Mouse (Mus musculus) cerebral cortex, adult 2 months (tissue): ENCODE measurements around the gene Ccdc187.

Experiments
- WGBS: fragments of 180-500 bp; shearing (Covaris S2); methylation state at CpG from one replicate; pipeline ENCODE4 v1.1.7; 2018; 5-methylcytosine and 5-hydroxymethylcytosine counted together

The Ccdc187 gene

DNA sequence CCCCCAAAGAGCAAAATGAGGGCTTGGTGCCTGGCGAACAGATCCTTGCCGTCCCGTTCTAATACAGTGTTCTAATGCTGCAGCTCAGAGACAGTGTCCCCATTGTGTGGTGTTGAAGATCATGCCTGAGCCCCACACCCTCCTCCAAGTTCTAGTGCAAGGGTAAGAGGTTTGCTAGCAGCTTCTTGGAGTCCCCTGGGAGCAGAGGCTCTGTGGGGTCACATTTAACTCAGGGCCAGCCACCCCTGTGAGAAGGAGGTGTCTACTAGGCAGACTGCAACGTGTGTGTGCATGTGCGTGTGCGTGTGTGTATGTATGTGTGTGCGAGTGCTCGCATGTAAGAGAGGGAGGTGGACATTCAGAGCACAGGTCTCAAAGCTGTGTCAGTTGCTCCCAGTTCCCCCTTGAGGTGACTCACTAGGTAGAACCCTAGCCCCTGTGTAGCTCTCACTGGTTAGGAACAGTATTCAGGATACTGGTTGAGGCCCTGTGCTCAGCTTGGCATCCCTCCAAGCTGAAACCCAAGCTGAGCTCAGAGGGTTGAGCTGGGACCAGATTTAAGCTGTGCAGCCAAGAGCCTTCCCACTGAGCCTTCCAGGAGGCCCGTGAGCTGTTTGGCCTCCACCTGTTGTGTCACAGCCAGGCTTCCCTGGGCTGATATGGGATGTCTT is 22.4 kb upstream of the Ccdc187 start:
- 36% methylated on average over 9 of the region's 9 CpGs for WGBS

DNA sequence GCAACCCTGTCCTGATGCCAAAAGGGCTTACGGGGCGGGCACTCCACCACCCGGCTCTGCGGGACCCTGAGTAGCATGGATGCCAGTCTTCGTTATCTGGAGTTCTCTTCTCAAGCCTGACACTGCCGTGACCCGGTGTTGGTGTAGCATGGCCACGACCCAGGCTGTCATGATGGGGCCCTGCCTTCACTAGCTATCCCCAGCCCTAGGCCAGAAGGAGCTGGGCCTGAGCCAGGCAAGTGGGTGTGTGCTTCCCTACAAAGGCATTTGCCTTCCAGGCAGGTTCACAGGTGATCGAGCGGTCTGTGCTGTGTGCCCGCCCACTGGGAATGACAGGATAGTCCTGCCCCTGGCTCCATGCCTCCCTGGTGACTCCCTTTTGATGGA is 21.6 kb upstream of the Ccdc187 start:
- WGBS, result 3% methylated on average over 11 of the region's 11 CpGs

DNA sequence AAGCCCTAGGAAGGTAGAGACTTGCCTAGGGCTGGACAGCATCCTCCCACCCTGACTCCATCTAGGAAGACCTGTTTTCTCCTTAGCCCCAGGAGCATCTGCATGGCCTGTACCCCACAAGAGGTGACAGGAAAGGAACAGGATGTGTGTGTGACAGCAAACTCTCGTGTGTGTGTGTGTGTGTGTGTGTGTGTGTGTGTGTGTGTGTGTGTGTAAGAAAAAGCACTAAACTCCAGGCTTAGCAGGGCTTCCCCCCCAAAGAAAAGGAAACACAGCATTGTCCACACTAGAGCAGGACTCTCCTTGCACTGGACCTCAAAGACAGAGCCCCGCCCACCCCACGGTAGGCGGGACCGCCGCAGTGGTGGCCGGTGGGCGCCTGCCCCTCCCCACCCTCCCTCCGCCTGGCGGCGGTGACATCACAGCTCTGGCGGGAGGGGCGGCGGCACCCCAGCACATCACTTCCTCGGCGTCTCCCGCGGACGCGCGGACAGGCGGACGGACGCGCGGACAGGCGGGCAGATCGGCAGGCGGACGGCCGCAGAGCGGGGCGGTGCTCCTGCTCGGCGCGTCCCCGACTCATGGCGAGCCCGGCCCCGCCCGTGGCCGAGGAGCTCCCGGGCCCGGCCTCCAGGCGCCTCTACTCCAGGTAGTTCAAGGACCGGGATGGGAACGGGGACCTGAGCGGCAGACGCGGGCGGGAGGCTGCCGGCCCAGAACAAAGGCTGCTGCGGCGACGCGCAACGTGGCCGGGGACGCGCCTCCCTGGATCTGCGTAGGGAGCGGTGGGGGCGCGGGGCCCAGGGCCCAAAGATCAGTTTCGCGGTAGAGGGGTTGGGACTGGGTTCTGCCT is 20.9 kb upstream of the Ccdc187 start, which contains the start of gene Gpsm1:
Gene Gpsm1 (plus strand): TSS at position 444 of the 853 bp plus-strand sequence.
- under 1% methylated on average over 65 of the region's 66 CpGs for WGBS

DNA sequence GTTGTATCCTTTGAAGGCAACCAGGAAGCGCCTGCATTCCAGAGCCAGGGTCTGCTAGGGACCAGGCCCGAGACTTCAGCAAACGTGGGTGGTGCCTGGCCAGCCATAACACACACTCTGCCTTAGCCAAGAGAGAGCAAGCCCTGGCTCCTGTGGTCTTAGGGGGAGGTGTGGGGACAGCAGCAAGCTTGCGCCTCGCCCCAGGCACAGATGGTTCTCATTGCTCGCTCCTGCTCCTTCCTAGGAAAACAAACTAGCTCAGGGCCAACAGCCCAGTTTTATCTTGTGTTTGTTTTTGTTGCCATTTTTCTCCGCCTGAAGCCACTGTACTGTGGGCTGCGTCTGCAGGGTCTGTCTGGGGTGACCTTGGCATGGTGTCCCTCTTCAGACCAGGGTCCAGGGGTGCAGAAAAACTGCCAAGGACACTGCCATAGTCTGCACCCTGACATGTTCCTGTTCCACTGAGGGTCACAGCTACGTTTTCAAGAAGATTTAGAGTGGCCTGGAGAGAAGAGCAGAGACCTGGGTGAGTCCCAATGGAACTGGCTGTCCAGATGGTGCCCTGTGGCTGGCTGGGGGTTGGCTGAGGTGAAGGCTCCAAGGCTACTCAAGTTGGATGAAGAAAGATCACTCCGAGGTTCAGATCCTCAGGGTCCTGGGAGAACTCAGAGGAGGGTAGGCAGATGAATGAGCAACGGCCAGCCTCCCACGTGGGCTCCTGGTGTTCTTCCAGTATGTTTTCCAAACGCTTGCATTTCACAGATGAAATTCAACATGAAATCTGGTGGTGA is 20.1 kb upstream of the Ccdc187 start:
- WGBS, result 56% methylated on average over 13 of the region's 13 CpGs

DNA sequence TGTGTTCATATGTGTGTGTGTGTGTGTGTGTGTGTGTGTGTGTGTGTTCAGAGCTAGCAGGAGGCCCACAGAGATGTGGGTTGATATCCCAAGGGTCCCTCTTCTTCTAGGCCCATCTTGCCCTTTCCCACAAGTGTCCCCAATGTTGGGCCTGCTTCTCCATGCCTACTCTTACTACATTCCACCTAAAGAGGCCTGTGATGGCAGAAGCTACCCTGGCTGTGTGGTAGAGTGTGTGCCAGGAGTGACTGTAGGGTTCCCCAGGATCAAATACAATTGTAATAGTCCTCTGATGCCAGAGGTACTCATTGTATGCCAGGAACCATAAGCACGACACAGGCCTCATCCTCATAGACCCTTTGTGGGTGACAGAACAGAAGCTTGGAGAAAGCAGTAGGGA is 19.0 kb upstream of the Ccdc187 start:
- 95% methylated on average over 1 of the region's 1 CpGs for WGBS

DNA sequence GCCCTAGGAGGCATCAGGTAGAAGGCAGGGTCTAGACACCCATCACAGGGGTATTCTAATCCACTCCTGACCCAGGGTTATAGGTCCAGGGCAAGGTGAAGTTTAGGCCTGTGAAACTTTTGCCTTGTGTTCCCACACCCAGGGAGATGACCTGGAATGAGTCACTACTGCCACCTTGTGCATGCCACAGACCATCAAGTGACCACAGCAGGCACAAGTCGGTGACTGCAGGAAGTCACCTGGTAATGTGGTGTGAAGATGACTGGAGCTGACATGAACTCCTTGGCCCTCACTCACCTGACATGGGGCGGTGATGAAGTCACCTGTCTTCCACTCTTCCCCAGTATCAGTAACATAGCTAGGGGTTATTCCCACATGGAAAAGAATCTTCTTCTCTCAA is 18.5 kb upstream of the Ccdc187 start:
- WGBS, result 72% methylated on average over 2 of the region's 2 CpGs

DNA sequence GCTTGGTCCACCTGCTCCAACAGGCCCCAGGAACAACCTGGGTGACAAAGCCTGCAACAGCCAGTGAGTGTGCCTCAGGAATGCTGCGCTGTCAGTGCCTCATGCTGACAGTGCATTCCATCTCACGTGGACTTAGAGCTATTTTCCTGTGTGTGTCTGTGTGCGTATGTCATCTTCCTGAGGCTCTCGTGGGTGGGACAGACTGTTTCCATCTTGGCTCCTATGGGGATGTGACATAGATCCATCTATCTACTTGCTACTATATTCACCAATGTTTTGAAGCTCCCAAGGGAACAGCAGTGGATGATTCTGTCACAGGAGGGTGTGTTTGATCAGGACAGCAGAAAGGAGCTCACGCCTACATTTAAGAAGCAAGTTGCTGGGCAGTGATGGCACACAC is 17.6 kb upstream of the Ccdc187 start:
- WGBS, result 53% methylated on average over 5 of the region's 5 CpGs

DNA sequence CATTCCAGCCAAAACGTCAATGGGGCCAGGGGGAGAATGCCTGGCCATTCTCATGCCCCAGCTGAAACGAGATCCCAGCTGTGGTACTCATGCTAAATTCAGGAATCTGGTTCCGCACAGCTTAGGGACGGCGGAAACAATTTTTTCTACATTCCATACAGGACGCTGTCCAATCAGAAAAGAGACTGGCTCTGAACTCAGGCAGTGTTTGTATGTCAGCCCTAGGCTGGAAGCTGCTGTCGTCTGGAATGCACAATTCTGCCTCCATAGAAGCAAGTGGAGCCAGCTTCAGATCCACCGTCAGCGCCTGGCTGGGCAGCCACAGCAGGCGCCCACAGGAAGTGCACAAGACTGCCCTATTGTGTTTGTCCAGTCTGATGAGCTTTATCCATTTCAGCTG is 15.4 kb upstream of the Ccdc187 start:
- WGBS, result 47% methylated on average over 10 of the region's 10 CpGs

DNA sequence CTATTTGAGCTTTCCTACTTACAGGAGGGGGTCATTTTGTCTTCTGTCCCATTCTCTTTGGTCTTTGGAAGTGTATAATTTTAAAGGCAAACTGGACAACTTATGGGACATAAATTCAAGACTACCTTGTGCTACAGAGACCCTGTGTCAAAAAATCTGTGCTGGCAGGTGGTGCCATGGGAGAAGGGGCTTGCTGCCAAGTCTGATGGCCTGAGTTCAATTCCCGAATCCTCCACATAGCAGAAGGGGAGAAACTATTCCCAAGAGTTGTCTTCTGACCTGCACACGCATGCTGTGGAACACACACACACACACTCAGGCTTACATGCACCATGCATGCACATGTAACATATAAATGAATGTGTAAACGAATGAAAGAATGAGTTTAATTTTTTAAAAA is 12.3 kb upstream of the Ccdc187 start:
- WGBS, result 87% methylated on average over 3 of the region's 3 CpGs

DNA sequence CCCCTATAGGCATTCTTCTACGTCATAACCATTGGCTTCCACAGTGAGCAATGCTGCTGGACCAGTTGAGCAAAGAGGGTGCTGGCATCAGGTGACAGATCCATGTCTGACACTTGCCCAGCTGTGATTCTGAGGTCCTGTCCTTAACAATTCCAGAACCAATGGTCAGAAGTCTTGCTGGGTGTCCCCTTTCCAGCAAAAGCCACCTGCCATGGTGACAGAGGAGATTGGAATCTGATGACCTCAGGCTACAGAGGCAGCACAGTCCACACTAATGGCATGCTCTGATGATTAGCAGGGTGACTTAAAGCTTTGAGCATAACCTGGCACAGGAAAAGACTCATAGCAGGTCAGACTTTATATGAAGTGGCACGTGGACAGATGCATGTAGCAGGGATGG is 11.2 kb upstream of the Ccdc187 start:
- 84% methylated on average over 2 of the region's 2 CpGs for WGBS

DNA sequence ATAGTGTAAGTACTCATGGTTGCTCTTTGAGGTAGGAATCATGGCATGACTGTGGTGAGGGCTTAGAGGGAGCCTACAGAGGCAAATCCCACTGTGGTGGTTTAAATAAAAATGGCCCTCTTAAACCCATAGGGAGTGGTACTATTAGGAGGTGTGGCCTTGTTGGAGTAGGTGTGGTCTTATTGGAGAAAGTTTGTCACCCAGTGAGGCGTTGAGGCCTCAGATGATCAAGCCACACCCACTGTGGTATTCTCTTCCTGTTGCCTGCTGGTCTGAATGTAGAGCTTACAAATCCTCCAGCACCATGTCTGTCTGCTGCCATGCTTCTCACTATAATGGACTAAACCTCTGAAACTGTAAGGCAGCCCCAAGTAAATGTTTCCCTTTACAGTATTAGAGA is 10.4 kb upstream of the Ccdc187 start:
- 88% methylated on average over 1 of the region's 1 CpGs for WGBS

DNA sequence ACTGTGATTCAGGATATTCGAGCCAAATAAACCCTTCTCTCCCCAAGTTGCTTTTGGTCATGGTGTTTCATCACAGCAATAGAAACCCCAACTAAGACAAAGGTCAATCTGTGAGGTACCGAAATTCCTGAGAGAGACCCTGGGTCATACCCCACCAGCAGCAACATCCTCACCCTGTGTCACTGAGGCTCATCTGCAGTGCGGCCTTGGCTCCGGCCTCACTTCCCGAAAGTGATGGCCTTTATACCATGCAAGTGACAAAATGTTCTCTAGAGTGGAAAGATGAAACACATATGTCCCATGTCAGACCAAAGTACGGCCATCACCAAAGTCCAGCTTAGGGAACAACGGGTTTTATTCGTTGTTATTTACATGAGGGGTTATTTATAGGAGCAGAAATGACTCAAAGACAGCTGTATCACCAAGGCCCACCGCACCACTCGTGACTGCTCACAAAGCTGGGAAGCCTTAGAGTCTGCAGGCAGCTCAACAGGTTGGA is 7.7 kb upstream of the Ccdc187 start:
- 91% methylated on average over 10 of the region's 10 CpGs for WGBS

DNA sequence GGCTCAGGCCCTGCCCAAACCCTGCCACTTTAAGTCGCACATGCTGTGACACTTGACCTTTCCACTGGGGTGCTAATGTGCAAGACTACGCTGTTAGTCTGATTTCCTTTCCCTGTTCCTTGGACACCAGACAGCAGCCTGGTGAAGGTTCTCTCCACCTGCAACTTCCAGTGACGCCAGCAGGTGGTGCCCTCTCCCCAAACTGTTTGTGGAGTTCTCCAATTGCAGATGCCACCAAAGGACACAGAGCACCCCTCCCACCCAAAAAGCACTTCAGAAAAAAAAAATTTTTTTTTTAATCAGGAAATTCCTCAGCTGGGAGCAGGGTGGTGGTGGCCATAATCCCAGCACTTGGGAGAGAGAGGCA is 6.4 kb upstream of the Ccdc187 start:
- 1% methylated on average over 3 of the region's 3 CpGs for WGBS

DNA sequence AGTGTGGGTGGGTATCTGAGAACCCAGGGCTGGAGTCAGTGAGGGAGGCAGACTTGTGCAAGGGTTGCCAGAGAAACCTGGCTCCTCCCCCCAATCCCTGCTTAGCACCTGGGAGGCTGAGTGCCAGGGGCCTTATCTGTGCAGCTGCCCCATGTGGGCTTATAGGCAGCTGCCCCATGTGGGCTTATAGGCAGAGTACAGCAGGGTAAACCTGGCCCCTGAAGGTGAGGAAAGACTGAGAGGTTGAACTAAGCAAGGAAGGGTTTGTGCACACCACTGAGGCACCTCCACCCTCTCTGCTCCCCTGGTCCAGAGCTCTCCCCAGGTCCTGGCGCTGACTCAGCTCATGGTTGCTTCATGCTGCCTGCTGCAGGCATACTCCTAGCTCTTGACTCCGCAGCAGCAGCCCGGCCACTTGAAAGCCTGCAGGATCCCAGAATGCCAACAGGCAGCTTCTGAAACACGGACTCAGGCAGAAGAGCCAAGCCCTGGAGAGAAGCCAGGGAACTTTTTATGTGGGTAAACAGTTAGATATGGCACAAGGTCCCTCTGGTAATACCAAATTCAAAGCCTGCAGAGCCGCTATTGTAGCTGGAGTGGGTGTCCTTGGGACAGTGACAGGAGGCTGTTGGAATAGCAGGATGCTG is 5.9 kb upstream of the Ccdc187 start:
- WGBS, result 14% methylated on average over 5 of the region's 5 CpGs

DNA sequence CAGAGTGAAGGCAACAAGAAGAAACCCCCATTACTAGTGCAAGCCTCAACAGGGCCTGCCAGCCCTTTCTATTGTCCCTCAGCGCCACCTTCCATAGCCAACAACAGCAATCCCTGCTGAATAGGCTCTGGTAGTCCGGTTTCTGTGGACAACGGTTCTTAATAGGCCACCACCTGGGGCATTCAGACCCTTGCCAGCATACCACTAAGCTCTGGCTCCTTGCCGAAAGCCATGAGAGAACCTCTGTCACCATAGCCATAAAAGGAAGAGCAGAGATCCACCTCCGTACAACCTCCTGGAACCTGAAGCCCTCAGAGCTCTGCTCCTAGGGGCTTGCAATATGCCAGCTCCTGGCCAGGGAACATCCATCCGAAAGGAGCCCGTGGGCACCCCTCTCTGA is 5.0 kb upstream of the Ccdc187 start:
- WGBS, result 52% methylated on average over 7 of the region's 7 CpGs

DNA sequence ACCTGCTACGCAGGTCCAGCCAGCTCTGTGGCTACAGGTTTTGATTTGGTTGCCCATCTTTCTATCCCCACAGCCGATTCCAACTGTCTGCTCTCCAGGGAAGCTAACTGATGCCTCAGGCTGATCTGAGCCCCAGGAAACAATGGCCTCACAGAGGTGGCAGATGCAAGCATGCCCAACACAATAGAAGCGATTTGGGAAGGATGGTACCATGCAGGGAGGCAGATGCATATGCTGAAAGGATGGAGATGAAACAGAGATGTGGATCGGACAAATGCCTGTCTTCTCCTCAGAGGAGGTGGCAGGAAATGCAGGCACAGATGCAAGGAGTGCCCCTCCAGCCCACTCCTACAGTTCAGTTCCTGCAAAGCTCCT is 4.5 kb upstream of the Ccdc187 start:
- WGBS, result 15% methylated on average over 4 of the region's 4 CpGs

DNA sequence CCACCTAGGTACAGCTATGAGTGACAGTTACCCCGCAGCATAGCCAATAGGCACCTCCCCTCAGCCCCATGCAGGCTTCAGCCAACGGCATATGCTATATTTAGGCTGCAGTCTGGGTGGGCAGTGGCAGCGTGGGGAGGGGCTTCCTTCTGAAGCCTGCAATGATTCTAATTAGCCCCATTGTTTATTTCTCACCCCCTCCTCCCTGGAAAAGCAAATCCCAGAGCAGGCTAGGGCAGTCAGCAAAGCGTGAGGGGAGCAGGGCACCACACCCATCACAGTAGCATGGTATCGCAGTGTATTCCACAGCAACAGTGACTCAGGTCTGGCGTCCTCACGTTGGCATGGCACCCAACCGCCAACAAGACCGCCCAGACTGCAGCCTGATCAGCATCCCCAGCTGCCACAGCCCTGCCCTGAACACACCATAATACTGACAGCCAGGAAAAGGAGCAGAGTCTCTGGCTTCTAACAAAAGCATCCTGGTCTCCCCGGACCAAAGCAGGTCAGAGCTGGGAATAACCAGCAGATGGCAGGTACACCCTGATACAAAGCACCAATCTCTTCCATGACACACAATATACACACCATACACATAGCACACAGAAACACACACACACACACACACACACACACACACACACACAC is 4.0 kb upstream of the Ccdc187 start:
- 6% methylated on average over 10 of the region's 10 CpGs for WGBS

DNA sequence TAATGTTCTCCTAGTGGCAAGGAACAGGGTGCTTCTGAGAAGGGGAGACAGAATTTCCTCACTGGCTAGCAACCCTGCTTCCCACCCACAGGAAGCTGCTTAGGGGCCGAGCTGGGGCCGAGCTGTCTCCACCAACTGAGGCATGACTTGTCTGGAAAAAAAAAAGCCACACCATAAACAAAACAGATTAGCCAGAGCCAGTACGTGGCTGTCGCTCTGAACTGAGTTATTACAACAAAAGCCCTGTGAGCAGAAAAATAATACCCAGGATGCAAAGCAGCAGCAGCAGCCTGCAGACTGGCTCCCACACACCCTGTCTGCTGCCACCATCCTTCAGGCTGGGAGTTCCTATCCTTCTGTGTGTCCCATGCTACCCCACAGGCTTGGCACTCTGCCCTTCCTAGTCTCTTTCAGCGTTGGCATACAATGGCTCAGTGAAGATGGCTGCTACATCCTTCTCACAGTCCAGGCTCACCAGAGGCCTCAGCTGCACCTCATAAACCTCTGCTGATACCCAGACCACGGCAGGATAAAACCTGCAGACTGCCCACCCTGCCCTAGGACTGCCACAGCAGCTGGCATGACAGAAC is 2.3 kb upstream of the Ccdc187 start:
- WGBS, result 17% methylated on average over 6 of the region's 6 CpGs

DNA sequence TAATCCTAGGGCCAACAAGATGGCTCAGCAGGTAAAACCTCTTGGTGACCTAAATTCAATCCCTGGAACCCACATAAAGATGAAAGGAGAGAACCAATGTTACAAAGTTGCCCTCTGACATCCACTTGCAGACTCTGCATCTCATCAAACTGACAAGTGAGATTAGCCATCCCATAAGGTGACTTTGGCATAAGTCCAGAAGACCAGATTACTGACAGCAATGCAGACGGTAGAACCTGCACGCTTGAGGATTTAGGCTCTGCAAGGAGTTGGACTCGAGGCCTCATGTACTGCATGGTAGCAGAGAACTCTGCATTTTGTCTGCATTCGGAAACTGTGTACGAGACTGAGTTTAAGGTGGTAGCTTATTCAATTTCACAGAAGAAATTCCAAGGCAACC is 4.2 kb downstream of the Ccdc187 start:
- WGBS, result 91% methylated on average over 5 of the region's 5 CpGs

DNA sequence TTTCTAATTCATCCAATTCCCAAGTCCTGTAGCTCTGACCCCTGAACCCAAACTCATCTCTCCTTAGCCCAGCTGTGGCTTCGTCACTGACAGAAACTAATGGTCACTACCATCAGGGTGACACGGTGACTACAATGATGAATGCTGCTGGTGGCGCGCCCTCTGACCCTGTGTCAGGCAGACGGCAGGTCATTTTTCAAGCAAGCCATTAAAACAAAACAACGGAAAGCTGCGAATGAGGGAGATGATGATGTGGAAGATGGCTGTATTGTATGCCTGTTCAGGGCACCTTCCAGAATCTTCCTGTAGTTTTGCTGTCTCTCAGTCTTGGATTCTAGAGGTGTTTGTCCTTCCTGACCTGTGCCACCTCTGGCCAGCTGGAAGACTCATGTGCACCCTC is 8.0 kb downstream of the Ccdc187 start:
- 90% methylated on average over 7 of the region's 7 CpGs for WGBS

DNA sequence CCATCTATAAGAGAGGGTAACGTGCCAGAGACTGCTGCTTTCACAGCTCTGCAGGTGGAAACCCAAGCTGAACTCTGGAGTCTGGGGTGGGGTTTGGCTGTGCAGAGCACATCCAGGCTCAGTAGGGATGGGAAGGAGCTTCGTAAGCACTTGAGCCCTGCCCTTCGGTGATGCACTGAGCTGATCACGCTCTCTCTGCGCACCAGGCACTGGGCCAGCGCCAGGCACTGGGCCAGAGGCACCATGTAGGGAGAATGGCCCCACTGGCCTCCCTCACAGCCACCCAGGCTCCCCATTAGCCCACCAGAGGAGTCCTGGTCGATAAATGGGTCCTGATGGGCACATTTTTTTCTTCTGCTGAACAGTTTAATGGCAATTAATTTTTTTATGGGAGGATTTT is 8.6 kb downstream of the Ccdc187 start:
- WGBS, result 53% methylated on average over 7 of the region's 7 CpGs
